Mouse (Mus musculus): ENCODE data around the gene Nop58.
"Not testable (repeated sequence)": the region's sequence is repeated elsewhere in the genome, so short reads cannot be mapped to it uniquely, and the experiment has no call there.

The Nop58 gene

GRCm38 (mm10) chr1:59684819-59685755 lies at the start of gene Nop58:
Gene Nop58 (plus strand): TSS chr1:59684971.
- DNase-seq (ENCODE audit: low read depth, low spot score): peak; percentile 85

- DNase-seq (ENCODE audit: low read depth, low spot score): no peak
Measured at GRCm38 (mm10) chr1:59636349-59636748, 48.4 kb upstream of the Nop58 start.

- no peak for DNase-seq (ENCODE audit: low read depth, low spot score)
Measured at GRCm38 (mm10) chr1:59638371-59638770, 46.4 kb upstream of the Nop58 start.

- no peak for DNase-seq (ENCODE audit: low read depth, low spot score)
Measured at GRCm38 (mm10) chr1:59642488-59642887, 42.3 kb upstream of the Nop58 start.

GRCm38 (mm10) chr1:59646502-59646901 lies 38.3 kb upstream of the Nop58 start:
- DNase-seq (ENCODE audit: low read depth, low spot score): not testable (repeated sequence)

GRCm38 (mm10) chr1:59651201-59651819 lies 33.5 kb upstream of the Nop58 start:
- DNase-seq (ENCODE audit: low read depth, low spot score): no peak

GRCm38 (mm10) chr1:59653243-59653911 lies 31.4 kb upstream of the Nop58 start:
- DNase-seq (ENCODE audit: low read depth, low spot score): no peak

GRCm38 (mm10) chr1:59656244-59657171 lies 28.3 kb upstream of the Nop58 start:
- DNase-seq (ENCODE audit: low read depth, low spot score): no peak

GRCm38 (mm10) chr1:59663456-59664135 lies 21.2 kb upstream of the Nop58 start:
- DNase-seq (ENCODE audit: low read depth, low spot score): no peak

- DNase-seq (ENCODE audit: low read depth, low spot score): no peak
Measured at GRCm38 (mm10) chr1:59668871-59669270, 15.9 kb upstream of the Nop58 start.

GRCm38 (mm10) chr1:59669962-59670630 lies 14.7 kb upstream of the Nop58 start:
- DNase-seq (ENCODE audit: low read depth, low spot score): no peak

- DNase-seq (ENCODE audit: low read depth, low spot score): peak; percentile 80
Measured at GRCm38 (mm10) chr1:59670641-59671168, 14.1 kb upstream of the Nop58 start, which contains the start of gene Sumo1. Gene Sumo1 (minus strand): TSS chr1:59670834.

- no peak for DNase-seq (ENCODE audit: low read depth, low spot score)
Measured at GRCm38 (mm10) chr1:59673661-59674060, 11.1 kb upstream of the Nop58 start.

- DNase-seq (ENCODE audit: low read depth, low spot score): no peak
Measured at GRCm38 (mm10) chr1:59683926-59684818, 599 bp upstream of the Nop58 start.

GRCm38 (mm10) chr1:59687493-59687892 lies 2.7 kb downstream of the Nop58 start:
- DNase-seq (ENCODE audit: low read depth, low spot score): no peak

- no peak for DNase-seq (ENCODE audit: low read depth, low spot score)
Measured at GRCm38 (mm10) chr1:59690467-59690866, 5.7 kb downstream of the Nop58 start.

GRCm38 (mm10) chr1:59697751-59698150 lies 13.0 kb downstream of the Nop58 start:
- peak; percentile 77 for DNase-seq (ENCODE audit: low read depth, low spot score)

GRCm38 (mm10) chr1:59698207-59698606 lies 13.4 kb downstream of the Nop58 start:
- DNase-seq (ENCODE audit: low read depth, low spot score): no peak

- no peak for DNase-seq (ENCODE audit: low read depth, low spot score)
Measured at GRCm38 (mm10) chr1:59701766-59702165, 17.0 kb downstream of the Nop58 start.
